Mouse (Mus musculus) hindbrain, embryonic 16.5 days (tissue): ENCODE data around the gene Dut. TPM values are rescaled to one million over a fixed set of nuclear protein-coding genes. Genes with fewer than 3 reads are reported as not detected.
"Not testable (repeated sequence)": the region's sequence is repeated elsewhere in the genome, so short reads cannot be mapped to it uniquely, and the experiment has no call there.

ENCODE experiments used
- ATAC-seq: fragments of 200-750 bp; cut with Nextera tagmentation; 2 replicates; pipeline ENCODE4 v1.8.0; 2017; ENCODE audit warnings: moderate TSS enrichment, moderate library complexity
- H3K27ac ChIP-seq: fragments of 300-500 bp; sonication (generic); 2 replicates; pipeline ENCODE4 v1.5.1; 2014; ENCODE audit warnings: low read depth, mild to moderate bottlenecking, control low read depth, low read length, moderate library complexity
- H3K27me3 ChIP-seq: fragments of 300-500 bp; sonication (generic); replicated peaks from 2 replicates; pipeline ENCODE4 v1.6.1; 2014; ENCODE audit warnings: low read length; ENCODE audit not compliant: control insufficient read depth, insufficient read depth
- H3K36me3 ChIP-seq: fragments of 300-500 bp; sonication (generic); 2 replicates; pipeline ENCODE4 v1.6.1; 2014; ENCODE audit warnings: mild to moderate bottlenecking, low read length, moderate library complexity, mixed read lengths; ENCODE audit not compliant: control insufficient read depth, insufficient read depth
- H3K4me1 ChIP-seq: fragments of 300-500 bp; sonication (generic); 2 replicates; pipeline ENCODE4 v1.6.1; 2014; ENCODE audit warnings: low read depth, low read length; ENCODE audit not compliant: control insufficient read depth, insufficient read depth
- H3K4me2 ChIP-seq: fragments of 300-500 bp; sonication (generic); 2 replicates; pipeline ENCODE4 v1.6.1; 2014; ENCODE audit warnings: mild to moderate bottlenecking, low read length, control low read depth, moderate library complexity
- H3K4me3 ChIP-seq: fragments of 300-500 bp; sonication (generic); 2 replicates; pipeline ENCODE4 v1.5.1; 2014; ENCODE audit warnings: mild to moderate bottlenecking, low read length, control low read depth, moderate library complexity
- H3K9ac ChIP-seq: fragments of 300-500 bp; sonication (generic); 2 replicates; pipeline ENCODE4 v1.6.1; 2014; ENCODE audit warnings: low read depth, mild to moderate bottlenecking, control low read depth, low read length, moderate library complexity
- H3K9me3 ChIP-seq: fragments of 300-500 bp; sonication (generic); 2 replicates; pipeline ENCODE4 v1.6.1; 2014; ENCODE audit warnings: mild to moderate bottlenecking, low read length, moderate library complexity; ENCODE audit not compliant: control insufficient read depth
- WGBS: fragments of 180-500 bp; shearing (Covaris S2); extraction: QIAGEN DNeasy Blood & Tissue Kit; methylation state at CpG from one replicate; pipeline ENCODE4 v1.1.7; 2014; 5-methylcytosine and 5-hydroxymethylcytosine counted together
- polyA plus RNA-seq: library from polyadenylated mRNA; unstranded; fragments of >200 nt; fragmentation: Nextera tagmentation; extraction: Ambion mirVana; gene quantifications from 2 replicates; pipeline ENCODE4 v1.2.1, GENCODE M21; 2015

The Dut gene
- polyA plus RNA-seq, 1 experiment from 2014 or later: 75.4 TPM

GRCm38 (mm10) chr2:125263753-125264152 is 16.8 kb downstream of the Dut start:
- no peak for ATAC-seq
- 11% methylated on average over 9 of the region's 9 CpGs for WGBS

GRCm38 (mm10) chr2:125268876-125269275 is 21.9 kb downstream of the Dut start:
- no peak for ATAC-seq
- H3K9ac ChIP-seq: no peak overlapping the region
- peaks cover 2% of the 10 kb centered on the region for H3K4me1 ChIP-seq
- no peak overlapping the region for H3K27ac ChIP-seq
- H3K9me3 ChIP-seq: no peaks in the 10 kb centered on the region
- WGBS: 77% methylated on average over 1 of the region's 1 CpGs
- H3K4me2 ChIP-seq: no peak overlapping the region
- H3K4me3 ChIP-seq: no peak overlapping the region
- H3K27me3 ChIP-seq: no peaks in the 10 kb centered on the region
- H3K36me3 ChIP-seq: no peaks in the 10 kb centered on the region

More at GRCm38 (mm10) chr2:125263753-125264152, 16.8 kb downstream of the Dut start:
- Histone ChIP-seq H3K9me3 (no peaks in the 10 kb centered on the region), H3K4me1 (peaks cover 8% of the 10 kb centered on the region), H3K36me3 (no peaks in the 10 kb centered on the region), H3K4me2 (no peak overlapping the region), H3K27me3 (no peaks in the 10 kb centered on the region), H3K4me3 (no peak overlapping the region), H3K27ac (no peak overlapping the region), H3K9ac (no peak overlapping the region)

- Histone ChIP-seq H3K4me1 (no peaks in the 10 kb centered on the region), H3K36me3 (no peaks in the 10 kb centered on the region), H3K9ac (no peak overlapping the region), H3K9me3 (no peaks in the 10 kb centered on the region), H3K27me3 (no peaks in the 10 kb centered on the region), H3K4me2 (no peak overlapping the region), H3K4me3 (no peak overlapping the region), H3K27ac (no peak overlapping the region)
- no peak for ATAC-seq
- WGBS: 73% methylated on average over 5 of the region's 5 CpGs
Measured at GRCm38 (mm10) chr2:125275617-125276016, 28.6 kb downstream of the Dut start.

GRCm38 (mm10) chr2:125276692-125277091 is 29.7 kb downstream of the Dut start:
- no peak overlapping the region for H3K4me3 ChIP-seq
- no peaks in the 10 kb centered on the region for H3K27me3 ChIP-seq
- no peak for ATAC-seq
- no peak overlapping the region for H3K27ac ChIP-seq
- no peaks in the 10 kb centered on the region for H3K9me3 ChIP-seq
- H3K9ac ChIP-seq: no peak overlapping the region
- no peak overlapping the region for H3K4me2 ChIP-seq
- H3K4me1 ChIP-seq: no peaks in the 10 kb centered on the region
- WGBS: 95% methylated on average over 5 of the region's 5 CpGs
- H3K36me3 ChIP-seq: no peaks in the 10 kb centered on the region

GRCm38 (mm10) chr2:125278474-125278873 is 31.5 kb downstream of the Dut start:
- H3K4me2 ChIP-seq: no peak overlapping the region
- 75% methylated on average over 7 of the region's 7 CpGs for WGBS
- no peak overlapping the region for H3K27ac ChIP-seq
- ATAC-seq: no peak
- no peak overlapping the region for H3K9ac ChIP-seq
- no peaks in the 10 kb centered on the region for H3K9me3 ChIP-seq
- H3K4me1 ChIP-seq: no peaks in the 10 kb centered on the region
- no peak overlapping the region for H3K4me3 ChIP-seq
- no peaks in the 10 kb centered on the region for H3K27me3 ChIP-seq
- H3K36me3 ChIP-seq: no peaks in the 10 kb centered on the region

GRCm38 (mm10) chr2:125279995-125280394 is 33.0 kb downstream of the Dut start:
- H3K4me2 ChIP-seq: not testable (repeated sequence)
- 70% methylated on average over 9 of the region's 9 CpGs for WGBS

GRCm38 (mm10) chr2:125282334-125283206 is 35.6 kb downstream of the Dut start:
- H3K4me1 ChIP-seq: no peaks in the 10 kb centered on the region
- H3K27me3 ChIP-seq: no peaks in the 10 kb centered on the region
- no peak for ATAC-seq
- H3K36me3 ChIP-seq: no peaks in the 10 kb centered on the region
- H3K27ac ChIP-seq: no peak overlapping the region
- H3K4me2 ChIP-seq: no peak overlapping the region
- 78% methylated on average over 14 of the region's 14 CpGs for WGBS
- H3K9me3 ChIP-seq: no peaks in the 10 kb centered on the region
- no peak overlapping the region for H3K9ac ChIP-seq
- H3K4me3 ChIP-seq: no peak overlapping the region

More at GRCm38 (mm10) chr2:125279995-125280394, 33.0 kb downstream of the Dut start:
- not testable (repeated sequence) for H3K27ac ChIP-seq, ATAC-seq, H3K36me3 ChIP-seq, H3K9me3 ChIP-seq, H3K9ac ChIP-seq, H3K4me3 ChIP-seq, H3K4me1 ChIP-seq, H3K27me3 ChIP-seq

GRCm38 (mm10) chr2:125285777-125286176 is 38.8 kb downstream of the Dut start:
- Histone ChIP-seq H3K27ac (no peak overlapping the region), H3K4me3 (no peak overlapping the region), H3K4me1 (no peaks in the 10 kb centered on the region), H3K9me3 (no peaks in the 10 kb centered on the region), H3K9ac (no peak overlapping the region), H3K36me3 (no peaks in the 10 kb centered on the region), H3K27me3 (no peaks in the 10 kb centered on the region), H3K4me2 (no peak overlapping the region)
- peak; percentile 72 for ATAC-seq
- WGBS: 63% methylated on average over 4 of the region's 4 CpGs

- Histone ChIP-seq H3K9ac (no peak overlapping the region), H3K4me3 (no peak overlapping the region), H3K4me2 (no peak overlapping the region), H3K9me3 (no peaks in the 10 kb centered on the region), H3K4me1 (no peaks in the 10 kb centered on the region), H3K27ac (no peak overlapping the region), H3K36me3 (no peaks in the 10 kb centered on the region), H3K27me3 (no peaks in the 10 kb centered on the region)
- ATAC-seq: peak; percentile 77; the same call in 1 of the 2 replicates
- 62% methylated on average over 10 of the region's 10 CpGs for WGBS
Measured at GRCm38 (mm10) chr2:125290197-125290965, 43.4 kb downstream of the Dut start.
